In genomic region chr5:84081321-84081720, GRCm38 (mm10) we compare ENCODE assay signal across 13 mouse cellular contexts.
"Had no signal": no experiment of that assay in that cellular context is flagged by ENCODE, and none has a peak within 500 bp of the region (broad histone marks: within the 10 kb centered on the region; RNA-seq: fewer than 3 reads in every experiment).

No protein-coding gene starts in this region.

- H3K36me3 ChIP-seq: kidney, embryonic 15.5 days; limb, embryonic 15.5 days; liver, embryonic 12.5 days; midbrain, embryonic 12.5 days had no signal

- H3K27me3 ChIP-seq: kidney, embryonic 15.5 days; limb, embryonic 15.5 days; liver, embryonic 12.5 days; midbrain, embryonic 12.5 days had no signal

- H3K4me1 ChIP-seq: kidney, embryonic 15.5 days; limb, embryonic 15.5 days; liver, embryonic 12.5 days; midbrain, embryonic 12.5 days had no signal

- H3K4me3 ChIP-seq: kidney, embryonic 15.5 days; limb, embryonic 15.5 days; liver, embryonic 12.5 days; midbrain, embryonic 12.5 days had no signal

- DNase-seq: kidney, adult 2 months; kidney, postnatal 25 days; layer of hippocampus, postnatal 36 days; lung, embryonic 14.5 days; lung, postnatal 10 days; lung, postnatal 4 days; right cerebral cortex, adult 18-20 months; right cerebral cortex, postnatal 25 days; thymus, postnatal 36 days had no signal

- H3K9ac ChIP-seq: kidney, embryonic 15.5 days; limb, embryonic 15.5 days; liver, embryonic 12.5 days; lung, embryonic 14.5 days; midbrain, embryonic 12.5 days had no signal

- ATAC-seq: liver, embryonic 12.5 days had no signal

- H3K9me3 ChIP-seq: kidney, embryonic 15.5 days; limb, embryonic 15.5 days; liver, embryonic 12.5 days; midbrain, embryonic 12.5 days had no signal

- H3K27ac ChIP-seq: kidney, embryonic 15.5 days; limb, embryonic 15.5 days; liver, embryonic 12.5 days; midbrain, embryonic 12.5 days had no signal

- H3K4me2 ChIP-seq: kidney, embryonic 15.5 days; limb, embryonic 15.5 days; liver, embryonic 12.5 days; lung, embryonic 14.5 days; midbrain, embryonic 12.5 days had no signal
